Mouse (Mus musculus): ENCODE measurements around the gene Tnfaip8l2. TPM values are rescaled to one million over a fixed set of nuclear protein-coding genes. Genes with fewer than 3 reads are reported as not detected.

Tnfaip8l2 gene
- polyA plus RNA-seq (2017; shearing (Covaris generic)) = 199 TPM

GRCm38 (mm10) chr3:95141952-95142616 is at the start of gene Tnfaip8l2:
TSS of gene Tnfaip8l2 (minus strand) at chr3:95142360.

GRCm38 (mm10) chr3:95159987-95160963 is 18.1 kb upstream of the Tnfaip8l2 start, which contains the start of gene Sema6c:
TSS of gene Sema6c (plus strand) at chr3:95160457.

GRCm38 (mm10) chr3:95133680-95134101 is 8.5 kb downstream of the Tnfaip8l2 start, which contains the start of the genes Scnm1 and Lysmd1:
TSS of gene Scnm1 (minus strand) at chr3:95134011.
TSS of gene Lysmd1 (plus strand) at chr3:95134088.

GRCm38 (mm10) chr3:95124246-95124645 is 17.9 kb downstream of the Tnfaip8l2 start, which contains the start of gene Tmod4:
TSS of gene Tmod4 (plus strand) at chr3:95124476.

GRCm38 (mm10) chr3:95110911-95111726 is 31.0 kb downstream of the Tnfaip8l2 start, which contains the start of gene Vps72:
TSS of gene Vps72 (plus strand) at chr3:95111022.

GRCm38 (mm10) chr3:95106338-95107117 is 35.6 kb downstream of the Tnfaip8l2 start, which contains the start of gene Pip5k1a:
TSS of gene Pip5k1a (minus strand) at chr3:95106930.

Other genes with a start within 250 kb of the Tnfaip8l2 start
- gene Selenbp1, start 209.3 kb downstream of the Tnfaip8l2 start, polyA plus RNA-seq (2017; shearing (Covaris generic)) = not detected
- 11.2 TPM for gene Rfx5, start 188.3 kb downstream of the Tnfaip8l2 start, polyA plus RNA-seq (2017; shearing (Covaris generic))
- gene Pi4kb, start 167.6 kb downstream of the Tnfaip8l2 start, polyA plus RNA-seq (2017; shearing (Covaris generic)) = 17.0 TPM
- gene Zfp687, start 126.9 kb downstream of the Tnfaip8l2 start, polyA plus RNA-seq (2017; shearing (Covaris generic)) = 52.1 TPM
- 264 TPM for gene Psmd4, start 99.7 kb downstream of the Tnfaip8l2 start, polyA plus RNA-seq (2017; shearing (Covaris generic))
- gene Pip5k1a, start 35.4 kb downstream of the Tnfaip8l2 start, polyA plus RNA-seq (2017; shearing (Covaris generic)) = 34.8 TPM
- gene Vps72, start 31.3 kb downstream of the Tnfaip8l2 start, polyA plus RNA-seq (2017; shearing (Covaris generic)) = 81.8 TPM
- gene Tmod4, start 17.9 kb downstream of the Tnfaip8l2 start, polyA plus RNA-seq (2017; shearing (Covaris generic)) = 0.66 TPM
- gene Scnm1, start 8.3 kb downstream of the Tnfaip8l2 start, polyA plus RNA-seq (2017; shearing (Covaris generic)) = 70.8 TPM
- gene Lysmd1, start 8.3 kb downstream of the Tnfaip8l2 start, polyA plus RNA-seq (2017; shearing (Covaris generic)) = 26.1 TPM
- 1.1 TPM for gene Sema6c, start 18.1 kb upstream of the Tnfaip8l2 start, polyA plus RNA-seq (2017; shearing (Covaris generic))
- gene Gabpb2, start 75.6 kb upstream of the Tnfaip8l2 start, polyA plus RNA-seq (2017; shearing (Covaris generic)) = 29.2 TPM
- gene Cdc42se1, start 86.4 kb upstream of the Tnfaip8l2 start, polyA plus RNA-seq (2017; shearing (Covaris generic)) = 249 TPM
- 5.8 TPM for gene Mllt11, start 89.8 kb upstream of the Tnfaip8l2 start, polyA plus RNA-seq (2017; shearing (Covaris generic))
- 0.25 TPM for gene Gm128, start 99.2 kb upstream of the Tnfaip8l2 start, polyA plus RNA-seq (2017; shearing (Covaris generic))
- gene Bnipl, start 108.8 kb upstream of the Tnfaip8l2 start, polyA plus RNA-seq (2017; shearing (Covaris generic)) = not detected
- 17.1 TPM for gene Mindy1, start 139.0 kb upstream of the Tnfaip8l2 start, polyA plus RNA-seq (2017; shearing (Covaris generic))
- gene Prune1, start 139.7 kb upstream of the Tnfaip8l2 start, polyA plus RNA-seq (2017; shearing (Covaris generic)) = 5.5 TPM
- gene Anxa9, start 164.8 kb upstream of the Tnfaip8l2 start, polyA plus RNA-seq (2017; shearing (Covaris generic)) = 0.67 TPM
- gene Cers2, start 172.4 kb upstream of the Tnfaip8l2 start, polyA plus RNA-seq (2017; shearing (Covaris generic)) = 197 TPM
- gene Setdb1, start 214.8 kb upstream of the Tnfaip8l2 start, polyA plus RNA-seq (2017; shearing (Covaris generic)) = 24.2 TPM

Measured in effector memory CD4-positive, alpha-beta T cell, adult 5 months (primary cell).